Mouse (Mus musculus): ENCODE measurements around the gene Hoxa10.

GRCm38 (mm10) chr6:52252016-52252774, 11.5 kb upstream of the Hoxa10 start:
- TF ChIP-seq CTCF (IDR thresholded peaks at IDR 0.05; ENCODE audit: low read depth) (no peak), EP300 (IDR thresholded peaks at IDR 0.05; ENCODE audit: low read depth) (no peak)
